Mouse (Mus musculus) heart, embryonic 14.5 days (tissue): Measurements from ENCODE around the gene Acsf3. TPM values are rescaled to one million over a fixed set of nuclear protein-coding genes. Genes with fewer than 3 reads are reported as not detected.
A peak's percentile ranks its signal among the peaks of the same experiment; 100 is the strongest.

Experiments used
- ATAC-seq: fragments of 200-750 bp; cut with Nextera tagmentation; 2 replicates; pipeline ENCODE4 v1.8.0; 2017; ENCODE audit warnings: low read depth, moderate TSS enrichment; ENCODE audit not compliant: insufficient number of reproducible peaks, insufficient read depth, low FRiP score
- H3K27ac ChIP-seq, 2 experiments: fragments of 200-500 bp in 1 of 2; fragments of 300-500 bp in 1 of 2; sonication (generic) in 1 of 2; replicated peaks in 1 of 2; 2 replicates each; pipeline ENCODE4 v1.5.1; 2012 to 2014; ENCODE audit warnings: low read depth in 2 of 2, low read length in 2 of 2, control low read depth in 1 of 2, mild to moderate bottlenecking in 1 of 2, mixed read lengths in 1 of 2; ENCODE audit not compliant: control insufficient read depth in 1 of 2, insufficient read depth in 1 of 2
- H3K27me3 ChIP-seq: fragments of 300-500 bp; sonication (generic); 2 replicates; pipeline ENCODE4 v1.6.1; 2014; ENCODE audit warnings: mild to moderate bottlenecking, low read length, control low read depth; ENCODE audit not compliant: control insufficient read depth, insufficient read depth
- H3K36me3 ChIP-seq: fragments of 300-500 bp; sonication (generic); 2 replicates; pipeline ENCODE4 v1.6.1; 2014; ENCODE audit warnings: mild to moderate bottlenecking, control low read depth, low read length, mixed read lengths; ENCODE audit not compliant: control insufficient read depth, insufficient read depth
- H3K4me1 ChIP-seq, 2 experiments: fragments of 200-500 bp in 1 of 2; fragments of 300-500 bp in 1 of 2; sonication (generic) in 1 of 2; 2 replicates each; pipeline ENCODE4 v1.6.1; 2012 to 2014; ENCODE audit warnings: low read length in 2 of 2, control low read depth in 1 of 2, mixed read lengths in 1 of 2; ENCODE audit not compliant: control insufficient read depth in 2 of 2, insufficient read depth in 2 of 2
- H3K4me2 ChIP-seq: fragments of 300-500 bp; sonication (generic); 2 replicates; pipeline ENCODE4 v1.6.1; 2014; ENCODE audit warnings: mild to moderate bottlenecking, low read length
- H3K4me3 ChIP-seq, 2 experiments: fragments of 200-500 bp in 1 of 2; fragments of 300-500 bp in 1 of 2; sonication (generic) in 1 of 2; 2 replicates each; pipeline ENCODE4 v1.5.1; 2012 to 2014; ENCODE audit warnings: low read length in 2 of 2, mild to moderate bottlenecking in 2 of 2, control low read depth in 1 of 2, low read depth in 1 of 2, moderate library complexity in 1 of 2; ENCODE audit not compliant: control insufficient read depth in 1 of 2, insufficient read depth in 1 of 2
- H3K9ac ChIP-seq: fragments of 300-500 bp; sonication (generic); 2 replicates; pipeline ENCODE4 v1.6.1; 2014; ENCODE audit warnings: mild to moderate bottlenecking, low read length
- H3K9me3 ChIP-seq: fragments of 300-500 bp; sonication (generic); 2 replicates; pipeline ENCODE4 v1.6.1; 2016; ENCODE audit warnings: low read length, control low read depth; ENCODE audit not compliant: control insufficient read depth
- WGBS: fragments of 180-500 bp; shearing (Covaris S2); extraction: QIAGEN DNeasy Blood & Tissue Kit; methylation state at CpG from one replicate; pipeline ENCODE4 v1.1.7; 2014; 5-methylcytosine and 5-hydroxymethylcytosine counted together
- polyA plus RNA-seq: library from polyadenylated mRNA; unstranded; fragments of >200 nt; fragmentation: Nextera tagmentation; extraction: Ambion mirVana; gene quantifications from 2 replicates; pipeline ENCODE4 v1.2.1, GENCODE M21; 2014

Gene Acsf3
- polyA plus RNA-seq, 1 experiment from 2014 or later, result 15.4 TPM

GRCm38 (mm10) chr8:122762731-122763266, 12.5 kb upstream of the Acsf3 start:
- Histone ChIP-seq H3K27me3 (peaks cover 12% of the 10 kb centered on the region; the same call in 1 of the 2 replicates), H3K4me1 (peaks cover 7 to 10% of the 10 kb centered on the region in 2 experiments; a peak in 3 of 4 replicates), H3K27ac (0 out of 4 replicates have a peak overlapping the region, but pooled peaks of 1 of the 2 experiments have one; percentile 28), H3K9me3 (no peaks in the 10 kb centered on the region), H3K4me3 (no peak overlapping the region), H3K9ac (no peak overlapping the region), H3K4me2 (no peak overlapping the region), H3K36me3 (no peaks in the 10 kb centered on the region)
- no peak for ATAC-seq
- 39% methylated on average over 12 of the region's 12 CpGs for WGBS

DNA sequence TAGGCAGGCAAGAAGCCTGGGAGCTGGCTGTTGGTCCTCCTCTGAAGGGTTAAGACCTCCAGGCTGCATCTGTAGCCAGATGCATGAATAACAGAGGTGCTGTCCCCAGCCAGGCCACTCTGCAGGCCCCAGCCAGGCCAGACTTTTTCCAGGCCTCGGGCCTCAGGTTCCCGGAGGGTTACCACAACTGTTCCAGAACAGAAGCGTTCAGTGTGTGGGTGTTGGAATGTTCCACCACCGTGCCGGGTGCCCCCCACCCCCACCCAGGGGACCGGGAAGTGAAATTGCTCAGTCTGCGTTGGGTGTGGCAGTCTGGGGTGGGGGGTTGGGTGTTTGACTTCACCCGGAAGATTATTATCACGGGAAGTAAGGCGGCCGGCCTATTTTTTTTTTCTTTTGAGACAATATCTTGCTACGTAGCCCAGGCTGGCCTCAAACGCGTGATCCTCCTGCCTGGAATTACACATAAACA, 12.0 kb upstream of the Acsf3 start:
- no peak for ATAC-seq
- no peak overlapping the region for H3K4me3 ChIP-seq
- no peak overlapping the region for H3K9ac ChIP-seq
- H3K4me2 ChIP-seq, result no peak overlapping the region
- peaks cover 7 to 10% of the 10 kb centered on the region in 2 experiments; a peak in 3 of 4 replicates for H3K4me1 ChIP-seq
- 0 out of 4 replicates have a peak overlapping the region, but pooled peaks of 1 of the 2 experiments have one; percentile 28 for H3K27ac ChIP-seq
- peaks cover 14% of the 10 kb centered on the region; the same call in 1 of the 2 replicates for H3K27me3 ChIP-seq
- WGBS, result 67% methylated on average over 14 of the region's 14 CpGs
- H3K36me3 ChIP-seq, result no peaks in the 10 kb centered on the region
- H3K9me3 ChIP-seq, result no peaks in the 10 kb centered on the region

- WGBS, result 77% methylated on average over 7 of the region's 7 CpGs
- Histone ChIP-seq H3K27ac (no peak overlapping the region), H3K4me1 (peaks cover 11 to 16% of the 10 kb centered on the region in 2 experiments; a peak in 3 of 4 replicates), H3K4me3 (no peak overlapping the region), H3K9me3 (no peaks in the 10 kb centered on the region), H3K27me3 (peaks cover 14% of the 10 kb centered on the region; the same call in 1 of the 2 replicates), H3K4me2 (no peak overlapping the region), H3K36me3 (no peaks in the 10 kb centered on the region), H3K9ac (no peak overlapping the region)
- ATAC-seq, result no peak
These were observed 10.4 kb upstream of the Acsf3 start for GRCm38 (mm10) chr8:122764790-122765474.

GRCm38 (mm10) chr8:122766189-122766588, 9.1 kb upstream of the Acsf3 start:
- H3K27ac ChIP-seq, result no peak overlapping the region
- no peaks in the 10 kb centered on the region for H3K9me3 ChIP-seq
- no peak overlapping the region for H3K4me3 ChIP-seq
- H3K4me2 ChIP-seq, result no peak overlapping the region
- H3K4me1 ChIP-seq, result peaks cover 11 to 16% of the 10 kb centered on the region in 2 experiments; a peak in 3 of 4 replicates
- no peak for ATAC-seq
- no peaks in the 10 kb centered on the region for H3K36me3 ChIP-seq
- 63% methylated on average over 5 of the region's 5 CpGs for WGBS
- peaks cover 10% of the 10 kb centered on the region; the same call in 1 of the 2 replicates for H3K27me3 ChIP-seq
- no peak overlapping the region for H3K9ac ChIP-seq

DNA sequence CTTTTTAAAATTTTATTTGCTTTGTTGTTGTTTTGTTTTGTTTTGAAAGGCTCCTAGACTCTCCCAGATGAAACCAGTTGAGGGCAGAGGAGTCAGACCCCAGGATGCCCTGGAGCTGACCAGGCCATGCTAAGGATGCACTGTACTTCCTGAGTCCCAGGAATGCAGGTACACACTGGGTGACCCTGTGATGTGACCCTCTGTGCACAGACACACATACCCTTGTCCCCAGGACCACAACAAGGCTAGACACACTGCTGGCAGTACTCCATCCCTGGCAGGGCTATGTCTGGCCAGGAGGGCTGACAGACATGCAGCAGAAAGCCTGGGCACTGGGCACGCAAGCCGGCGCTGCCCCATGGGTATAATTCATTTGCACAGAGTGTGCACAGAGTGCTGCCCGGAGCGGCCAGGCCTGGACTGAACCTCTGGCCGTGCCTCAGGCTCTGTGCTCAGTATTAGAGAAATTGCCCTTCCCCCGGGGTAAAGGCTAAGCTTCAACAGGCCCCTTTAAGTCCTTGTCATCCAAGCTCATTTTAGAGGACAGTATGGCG, 8.6 kb upstream of the Acsf3 start:
- H3K27me3 ChIP-seq, result peaks cover 10% of the 10 kb centered on the region; the same call in 1 of the 2 replicates
- no peaks in the 10 kb centered on the region for H3K36me3 ChIP-seq
- H3K27ac ChIP-seq, result no peak overlapping the region
- no peak overlapping the region for H3K4me3 ChIP-seq
- no peak overlapping the region for H3K4me2 ChIP-seq
- peaks cover 11 to 16% of the 10 kb centered on the region in 2 experiments; a peak in 3 of 4 replicates for H3K4me1 ChIP-seq
- no peaks in the 10 kb centered on the region for H3K9me3 ChIP-seq
- no peak overlapping the region for H3K9ac ChIP-seq
- 70% methylated on average over 8 of the region's 8 CpGs for WGBS
- no peak for ATAC-seq

GRCm38 (mm10) chr8:122767229-122767628, 8.1 kb upstream of the Acsf3 start:
- no peaks in the 10 kb centered on the region for H3K9me3 ChIP-seq
- peaks cover 10 to 16% of the 10 kb centered on the region in 2 experiments; a peak in 3 of 4 replicates for H3K4me1 ChIP-seq
- H3K4me3 ChIP-seq, result no peak overlapping the region
- ATAC-seq, result no peak
- WGBS, result 48% methylated on average over 9 of the region's 9 CpGs
- no peak overlapping the region for H3K9ac ChIP-seq
- no peak overlapping the region for H3K4me2 ChIP-seq
- peaks cover 12% of the 10 kb centered on the region; the same call in 1 of the 2 replicates for H3K27me3 ChIP-seq
- no peaks in the 10 kb centered on the region for H3K36me3 ChIP-seq
- H3K27ac ChIP-seq, result no peak overlapping the region

DNA sequence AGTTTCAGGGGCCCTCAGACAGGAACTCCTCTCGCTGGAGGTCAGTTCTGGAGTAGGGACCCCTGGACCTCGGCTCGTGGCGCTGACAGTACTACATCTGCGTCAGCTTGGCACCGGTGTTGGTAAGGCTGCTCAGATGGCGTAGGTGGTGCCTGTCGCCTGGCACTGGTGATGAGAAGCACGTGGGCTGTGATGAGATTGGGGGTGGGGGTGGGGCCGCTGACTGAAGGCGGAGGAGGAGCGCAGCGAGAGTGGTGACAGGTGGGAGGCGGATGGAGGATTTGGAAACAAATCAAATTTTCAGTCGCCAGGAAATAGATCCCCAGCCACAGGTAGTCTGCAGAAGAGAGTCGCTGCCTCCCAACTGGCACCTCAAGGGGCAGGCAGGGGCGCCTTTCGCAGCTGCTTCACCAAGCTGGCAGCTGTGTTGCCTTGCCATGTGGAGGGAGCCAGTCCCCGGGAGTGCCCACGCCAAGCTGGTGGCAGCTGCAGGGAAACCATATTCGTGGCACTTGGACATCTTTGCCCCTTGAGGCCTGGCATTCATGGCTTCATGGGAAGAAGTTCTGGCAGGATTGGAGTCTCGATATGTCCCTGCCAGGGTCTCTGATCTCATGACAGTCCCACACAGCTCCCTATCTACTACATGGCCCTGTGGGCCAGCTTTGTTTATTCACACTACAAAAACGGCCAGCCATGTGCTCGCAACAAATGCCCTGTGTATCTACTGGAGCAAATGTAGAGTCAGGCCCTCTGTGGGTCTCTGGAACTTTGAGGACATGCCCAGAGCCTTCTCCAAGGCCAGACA, 5.8 kb upstream of the Acsf3 start:
- WGBS, result 46% methylated on average over 24 of the region's 24 CpGs
- H3K27ac ChIP-seq, result no peak overlapping the region
- H3K4me3 ChIP-seq, result no peak overlapping the region
- ATAC-seq, result no peak
- H3K9ac ChIP-seq, result no peak overlapping the region
- H3K27me3 ChIP-seq, result peaks cover 28% of the 10 kb centered on the region; the same call in 1 of the 2 replicates
- no peaks in the 10 kb centered on the region for H3K36me3 ChIP-seq
- no peaks in the 10 kb centered on the region for H3K9me3 ChIP-seq
- peaks cover 4 to 6% of the 10 kb centered on the region in 2 experiments; a peak in 2 of 4 replicates for H3K4me1 ChIP-seq
- H3K4me2 ChIP-seq, result no peak overlapping the region
